Mouse (Mus musculus) hindlimb bud, embryonic 11.5 days (tissue): Measurements from ENCODE around the gene Kcnj3.
"Not testable (repeated sequence)": the region's sequence is repeated elsewhere in the genome, so short reads cannot be mapped to it uniquely, and the experiment has no call there.

Source experiments
- DNase-seq: peaks from one replicate; pipeline ENCODE4 v3.0.0-alpha.2; 2012; ENCODE audit warnings: low read depth, low spot score; ENCODE audit errors: extremely low spot score

Gene Kcnj3

GRCm38 (mm10) chr2:55435721-55436260 is at the start of gene Kcnj3:
Gene Kcnj3, plus strand, starts transcription at chr2:55435970.
- DNase-seq = no peak

DNA sequence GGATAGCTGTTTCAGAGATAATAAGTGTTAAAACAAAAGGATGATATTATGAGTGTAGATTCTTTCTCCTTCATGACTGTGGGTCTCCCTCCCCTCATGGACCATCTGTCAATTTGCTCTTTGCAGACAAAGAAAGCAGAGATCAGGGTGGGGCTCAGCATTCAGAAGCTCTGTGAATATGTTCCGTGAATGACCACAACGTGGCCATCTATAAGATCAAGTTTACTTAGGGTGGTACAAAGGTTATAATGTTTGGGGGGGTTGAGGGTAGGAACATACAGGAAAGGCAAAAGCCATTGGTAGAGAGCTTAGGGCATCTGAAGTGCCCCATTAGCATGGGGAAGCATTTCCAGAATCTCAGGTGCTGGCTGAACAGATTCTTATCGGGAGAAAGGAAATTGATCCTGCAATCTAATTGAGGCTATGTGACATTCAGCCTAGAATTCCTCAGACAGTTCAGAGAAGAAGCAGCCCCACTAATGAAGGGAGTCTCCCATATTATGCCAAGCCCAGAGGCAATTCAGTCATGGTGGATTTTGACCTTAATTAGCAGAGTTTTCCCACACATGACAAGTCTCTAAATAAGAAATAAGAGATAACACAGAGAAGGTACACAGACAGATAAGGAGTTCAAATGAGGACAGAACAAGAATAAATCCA is 45.3 kb upstream of the Kcnj3 start:
- no peak for DNase-seq

DNA sequence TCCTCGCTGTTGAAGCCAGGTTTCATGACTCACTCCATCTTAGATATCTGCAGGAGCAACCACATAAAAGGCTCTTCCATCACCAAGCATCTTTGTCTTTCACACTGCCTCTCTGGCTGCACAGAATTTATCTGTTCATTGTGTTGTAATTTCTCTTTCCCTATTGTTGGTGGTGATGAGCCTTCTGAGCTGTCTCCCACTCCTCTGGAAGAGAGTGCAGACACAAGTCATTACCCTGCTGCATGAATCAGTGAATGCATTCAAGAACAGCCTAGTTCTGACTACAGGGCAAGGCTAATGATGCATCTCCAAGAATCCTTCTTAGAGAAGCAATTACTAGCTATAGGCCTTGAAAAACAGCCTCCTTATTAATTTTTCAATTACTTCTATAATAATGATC is 30.5 kb upstream of the Kcnj3 start:
- DNase-seq = no peak

GRCm38 (mm10) chr2:55427633-55428032 is 8.1 kb upstream of the Kcnj3 start:
- DNase-seq = no peak

DNA sequence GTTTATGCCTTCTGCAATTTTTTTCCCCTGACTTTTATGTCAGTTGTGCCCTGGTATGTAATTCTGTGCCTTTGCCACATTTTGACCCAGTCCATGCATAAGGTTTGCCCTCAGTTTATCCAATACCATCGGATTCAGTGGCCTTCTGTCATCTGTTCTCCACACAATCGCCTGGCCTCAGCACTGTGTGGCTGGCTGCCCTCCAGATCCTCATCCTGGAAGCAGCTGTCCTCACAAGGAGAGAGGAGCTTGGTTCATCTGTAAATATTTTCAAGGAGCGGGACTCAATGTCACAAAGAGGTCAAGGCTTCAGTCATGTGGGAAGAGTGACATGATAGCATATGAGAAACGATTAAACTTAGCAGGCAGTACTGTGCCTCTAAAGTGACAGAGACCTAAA is 3.7 kb upstream of the Kcnj3 start:
- DNase-seq = no peak

DNA sequence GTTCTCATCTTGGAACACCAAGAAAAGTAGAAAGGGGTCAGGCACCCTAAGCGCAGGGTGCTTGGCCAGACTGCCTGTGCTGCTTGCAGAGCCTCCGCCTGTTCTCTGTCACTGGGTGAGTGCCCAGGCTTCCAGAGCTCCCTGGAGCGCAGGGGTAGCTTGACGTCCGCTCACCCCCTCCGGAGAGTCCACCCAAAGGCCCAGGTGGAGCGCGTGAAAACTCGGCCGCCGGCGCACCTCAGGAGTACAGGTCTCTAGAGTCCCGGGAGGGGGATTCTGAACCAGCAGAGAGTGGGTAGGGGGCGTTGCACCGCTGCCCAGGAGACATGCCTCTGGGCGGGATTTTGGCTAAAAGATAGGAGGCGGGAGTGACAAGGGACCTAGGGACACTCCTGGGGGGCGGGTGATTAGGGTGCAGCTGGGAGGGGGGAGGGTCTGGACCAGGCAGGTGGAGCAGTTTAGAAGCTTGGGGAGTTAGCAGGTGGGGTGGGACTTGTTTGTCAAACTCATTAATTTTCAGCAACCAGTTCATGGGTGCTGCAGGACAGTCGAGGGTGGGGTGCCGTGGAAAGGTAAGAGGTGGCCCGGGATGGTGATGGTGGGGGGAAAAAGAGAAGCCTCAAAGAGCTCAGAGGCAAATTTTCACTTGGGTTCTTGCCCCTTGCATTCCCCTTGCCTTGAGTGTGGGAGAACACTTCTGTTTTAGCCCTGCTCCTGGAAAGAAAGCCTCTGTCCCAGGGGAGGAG is 664 bp downstream of the Kcnj3 start:
- DNase-seq = no peak

- DNase-seq = no peak
Observed at GRCm38 (mm10) chr2:55437007-55437949, 1.5 kb downstream of the Kcnj3 start.

DNA sequence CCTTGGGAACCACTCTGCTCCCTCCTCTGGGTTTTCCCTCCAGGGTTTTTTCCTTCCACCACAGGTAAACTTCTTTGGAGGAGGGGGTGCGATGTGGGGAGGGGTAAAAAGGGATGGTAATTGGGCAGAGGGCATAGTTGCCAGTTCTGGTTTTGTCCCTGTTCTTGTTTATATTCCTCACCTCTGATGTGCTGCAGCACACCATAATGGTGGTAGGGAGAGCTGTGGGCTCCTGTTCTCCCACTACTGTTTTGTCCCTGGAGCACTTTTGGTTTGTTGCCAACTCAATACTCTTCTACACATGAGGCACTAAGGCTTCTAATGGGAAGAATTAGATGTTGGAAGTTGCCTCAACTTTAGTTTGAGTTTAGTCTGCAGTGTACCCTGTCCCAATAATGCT is 2.2 kb downstream of the Kcnj3 start:
- DNase-seq = no peak

GRCm38 (mm10) chr2:55439211-55439610 is 3.4 kb downstream of the Kcnj3 start:
- DNase-seq = no peak

DNA sequence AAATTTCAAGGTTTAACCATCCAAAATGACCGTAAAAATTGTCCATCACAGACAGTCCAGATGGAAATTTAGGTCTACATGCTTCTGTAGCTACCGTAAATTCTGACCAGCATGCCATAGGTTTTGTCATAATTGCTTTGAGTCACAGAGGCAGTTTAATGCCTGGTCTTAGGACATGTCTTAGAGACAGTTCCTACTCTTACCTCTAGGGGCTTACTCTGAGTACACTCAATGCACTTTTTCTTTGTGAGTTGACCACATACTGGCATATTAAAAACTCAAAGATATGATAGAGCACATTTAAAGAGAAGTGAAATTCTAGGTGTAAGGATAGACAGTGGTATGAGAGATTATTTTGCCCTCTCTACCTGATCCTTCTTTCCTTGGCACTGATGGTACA is 6.2 kb downstream of the Kcnj3 start:
- no peak for DNase-seq

- DNase-seq = no peak
Observed at GRCm38 (mm10) chr2:55447298-55447697, 11.5 kb downstream of the Kcnj3 start.

DNA sequence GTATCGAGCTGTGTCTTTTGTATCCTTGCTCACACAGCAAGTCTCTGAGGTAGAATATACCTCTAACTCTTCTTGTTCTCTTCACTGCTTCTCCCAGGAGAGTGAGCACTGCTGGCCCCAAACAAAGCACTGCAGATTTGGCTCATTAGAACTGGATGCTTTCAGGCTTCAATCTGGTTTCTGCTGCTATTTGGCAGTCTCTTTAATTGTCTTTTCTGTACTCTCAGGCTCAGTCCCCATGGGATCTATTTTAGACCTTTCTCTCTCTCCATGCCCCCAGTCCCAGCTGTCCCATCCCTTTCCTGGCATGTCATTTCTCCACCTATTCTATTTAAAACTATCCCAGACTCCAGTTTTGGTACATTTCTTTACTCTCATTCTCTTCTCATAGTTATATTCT is 15.0 kb downstream of the Kcnj3 start:
- no peak for DNase-seq

GRCm38 (mm10) chr2:55459195-55459594 is 23.4 kb downstream of the Kcnj3 start:
- no peak for DNase-seq

DNA sequence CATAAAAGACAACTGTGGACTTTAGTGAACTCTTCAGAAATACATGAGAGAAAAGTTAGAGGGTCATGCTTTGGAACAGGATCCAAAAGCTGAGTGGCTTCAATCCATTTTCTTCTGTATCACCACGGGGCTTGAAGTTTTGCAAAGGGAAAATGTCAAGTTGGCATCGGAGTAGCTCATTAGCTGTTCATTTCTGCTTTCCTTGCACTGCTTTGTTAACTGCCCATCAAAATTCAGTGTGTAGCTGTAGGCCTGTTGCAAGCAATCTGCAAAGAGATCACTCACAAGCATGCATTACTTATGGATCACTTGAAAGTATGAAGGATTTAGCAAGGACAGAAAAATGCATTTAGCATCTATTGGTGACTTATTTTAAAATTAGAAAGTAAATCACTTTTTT is 33.4 kb downstream of the Kcnj3 start:
- no peak for DNase-seq

- DNase-seq = no peak
Observed at GRCm38 (mm10) chr2:55470006-55470405, 34.2 kb downstream of the Kcnj3 start.

- no peak for DNase-seq
Observed at GRCm38 (mm10) chr2:55479511-55479910, 43.7 kb downstream of the Kcnj3 start.

GRCm38 (mm10) chr2:55479933-55480601 is 44.3 kb downstream of the Kcnj3 start:
- no peak for DNase-seq

GRCm38 (mm10) chr2:55480602-55480965 is 44.8 kb downstream of the Kcnj3 start:
- DNase-seq = no peak

DNA sequence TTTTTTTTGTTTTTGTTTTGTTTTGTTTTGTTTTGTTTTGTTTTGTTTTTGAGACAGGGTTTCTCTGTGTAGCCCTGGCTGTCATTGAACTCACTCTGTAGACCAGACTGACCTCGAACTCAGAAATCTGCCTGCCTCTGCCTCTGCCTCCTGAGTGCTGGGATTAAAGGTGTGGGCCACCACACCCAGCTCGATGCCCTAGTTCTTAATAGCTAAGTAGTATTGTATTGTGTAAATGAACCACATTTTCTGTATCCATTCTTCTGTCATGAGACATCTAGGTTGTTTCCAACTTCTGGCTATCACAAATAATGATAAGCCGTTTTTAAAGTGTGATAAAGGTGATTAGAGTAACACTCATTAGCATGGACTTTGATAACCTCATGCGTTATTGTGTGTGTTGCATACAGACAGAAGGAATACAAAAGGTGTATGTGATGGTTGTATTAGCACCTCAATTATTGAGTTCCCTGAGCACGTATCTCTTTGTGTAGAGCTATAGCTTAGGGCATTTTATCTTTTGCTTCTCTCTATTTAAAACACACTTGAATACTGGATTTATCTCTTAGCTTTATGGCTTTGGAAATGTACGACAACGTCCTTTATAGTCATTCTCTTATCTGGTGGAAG is 49.8 kb downstream of the Kcnj3 start:
- DNase-seq = not testable (repeated sequence)

DNA sequence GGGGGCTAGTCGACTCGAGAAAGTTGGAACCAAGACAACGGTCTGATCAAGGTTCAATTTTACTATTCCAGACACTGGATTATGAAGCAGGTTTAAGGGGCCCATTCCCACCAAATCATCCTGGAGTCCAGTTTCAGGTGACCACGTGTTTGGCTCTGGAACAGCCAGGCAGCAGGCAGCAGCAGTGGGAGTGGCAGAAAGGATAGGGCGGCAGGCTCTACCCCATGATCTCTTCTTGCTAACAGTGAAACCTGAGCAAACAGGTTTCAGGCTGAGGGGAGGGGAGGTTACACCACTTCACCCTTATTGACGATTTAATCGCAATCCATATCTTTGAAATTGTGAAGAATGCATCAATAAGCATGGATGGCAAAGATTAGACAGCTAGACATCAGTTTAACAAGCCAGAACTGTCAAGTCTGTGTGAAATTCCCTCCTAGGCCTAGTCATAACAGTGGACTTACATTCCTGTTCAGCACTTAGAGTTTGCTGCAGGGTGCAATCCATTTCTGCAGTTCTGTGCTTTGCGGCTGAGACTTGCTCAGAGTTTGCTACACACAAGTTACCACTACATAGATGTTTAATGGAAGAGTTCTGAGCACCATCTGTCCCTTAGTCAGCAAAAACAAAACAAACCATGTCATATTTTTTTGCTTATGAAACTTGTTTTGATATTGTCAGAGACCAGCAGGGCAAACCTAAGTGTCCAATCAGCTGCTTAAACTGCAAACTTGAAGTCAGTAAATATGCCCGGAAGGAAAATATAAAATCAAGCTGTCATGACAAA is 67.8 kb downstream of the Kcnj3 start:
- no peak for DNase-seq
